Mouse (Mus musculus): ENCODE measurements at regions not wholly inside any gene's neighbourhood (a gene's known extent, or its start where the extent isn't known, plus 50 kb on each side); places are given as distances from the start of the nearest gene placed in this dataset.
"Not testable (repeated sequence)": the region's sequence is repeated elsewhere in the genome, so short reads cannot be mapped to it uniquely, and the experiment has no call there.

- ATAC-seq (ENCODE audit: insufficient read depth) (no peak), DNase-seq (no peak)
- no peak overlapping the region for H3K4me2 ChIP-seq
- no peak for TF ChIP-seq CTCF (IDR thresholded peaks at IDR 0.05; ENCODE audit: low read depth)
- no peaks in the 10 kb centered on the region for H3K9me3 ChIP-seq (ENCODE audit: low read depth, low read length)
- H3K9ac ChIP-seq: no peak overlapping the region
- no peaks in the 10 kb centered on the region for H3K27me3 ChIP-seq (ENCODE audit: insufficient read depth, low read length)
- 73% methylated on average over 2 of the region's 2 CpGs for WGBS
- H3K4me3 ChIP-seq (ENCODE audit: low read depth, low read length): no peak overlapping the region
- H3K4me1 ChIP-seq (ENCODE audit: insufficient read depth): no peaks in the 10 kb centered on the region
- no peak overlapping the region for H3K27ac ChIP-seq (ENCODE audit: low read depth)
- no peaks in the 10 kb centered on the region for H3K36me3 ChIP-seq (ENCODE audit: insufficient read depth)
Observed at GRCm38 (mm10) chr16:12798523-12798922, 311.0 kb upstream of the Ercc4 start.

GRCm38 (mm10) chr16:12800181-12800580, 309.3 kb upstream of the Ercc4 start:
- Histone ChIP-seq H3K27me3 (ENCODE audit: insufficient read depth, low read length) (no peaks in the 10 kb centered on the region), H3K4me2 (no peak overlapping the region), H3K4me1 (ENCODE audit: insufficient read depth) (no peaks in the 10 kb centered on the region), H3K4me3 (ENCODE audit: low read depth, low read length) (no peak overlapping the region), H3K27ac (ENCODE audit: low read depth) (no peak overlapping the region), H3K9me3 (ENCODE audit: low read depth, low read length) (no peaks in the 10 kb centered on the region), H3K36me3 (ENCODE audit: insufficient read depth) (no peaks in the 10 kb centered on the region), H3K9ac (no peak overlapping the region)
- WGBS: 72% methylated on average over 1 of the region's 1 CpGs
- ATAC-seq (ENCODE audit: insufficient read depth): no peak
- no peak for TF ChIP-seq CTCF (IDR thresholded peaks at IDR 0.05; ENCODE audit: low read depth)
- no peak for DNase-seq

GRCm38 (mm10) chr16:12802651-12803050, 306.8 kb upstream of the Ercc4 start:
- H3K36me3 ChIP-seq (ENCODE audit: insufficient read depth): no peaks in the 10 kb centered on the region
- no peak for TF ChIP-seq CTCF (IDR thresholded peaks at IDR 0.05; ENCODE audit: low read depth)
- H3K9ac ChIP-seq: no peak overlapping the region
- no peaks in the 10 kb centered on the region for H3K4me1 ChIP-seq (ENCODE audit: insufficient read depth)
- H3K4me2 ChIP-seq: no peak overlapping the region
- no peak for DNase-seq
- no peak for ATAC-seq (ENCODE audit: insufficient read depth)
- H3K27ac ChIP-seq (ENCODE audit: low read depth): no peak overlapping the region
- no peaks in the 10 kb centered on the region for H3K27me3 ChIP-seq (ENCODE audit: insufficient read depth, low read length)
- H3K4me3 ChIP-seq (ENCODE audit: low read depth, low read length): no peak overlapping the region
- WGBS: 68% methylated on average over 1 of the region's 1 CpGs
- H3K9me3 ChIP-seq (ENCODE audit: low read depth, low read length): no peaks in the 10 kb centered on the region

GRCm38 (mm10) chr16:12807351-12807871, 302.1 kb upstream of the Ercc4 start:
- no peak for DNase-seq
- WGBS: 57% methylated on average over 8 of the region's 8 CpGs

GRCm38 (mm10) chr16:12811088-12811487, 298.4 kb upstream of the Ercc4 start:
- peak; percentile 28 for DNase-seq
- H3K36me3 ChIP-seq (ENCODE audit: insufficient read depth): no peaks in the 10 kb centered on the region

More at GRCm38 (mm10) chr16:12807351-12807871, 302.1 kb upstream of the Ercc4 start:
- H3K27ac ChIP-seq (ENCODE audit: low read depth): no peak overlapping the region
- TF ChIP-seq CTCF (IDR thresholded peaks at IDR 0.05; ENCODE audit: low read depth): no peak
- no peak overlapping the region for H3K9ac ChIP-seq
- ATAC-seq (ENCODE audit: insufficient read depth): no peak
- H3K4me3 ChIP-seq (ENCODE audit: low read depth, low read length): no peak overlapping the region
- H3K9me3 ChIP-seq (ENCODE audit: low read depth, low read length): no peaks in the 10 kb centered on the region
- H3K4me1 ChIP-seq (ENCODE audit: insufficient read depth): no peaks in the 10 kb centered on the region
- H3K36me3 ChIP-seq (ENCODE audit: insufficient read depth): no peaks in the 10 kb centered on the region
- no peak overlapping the region for H3K4me2 ChIP-seq
- no peaks in the 10 kb centered on the region for H3K27me3 ChIP-seq (ENCODE audit: insufficient read depth, low read length)

GRCm38 (mm10) chr16:12824646-12825045, 284.8 kb upstream of the Ercc4 start:
- H3K9ac ChIP-seq: no peak overlapping the region
- no peak overlapping the region for H3K27ac ChIP-seq (ENCODE audit: low read depth)

More at GRCm38 (mm10) chr16:12811088-12811487, 298.4 kb upstream of the Ercc4 start:
- no peak overlapping the region for H3K4me2 ChIP-seq
- H3K27ac ChIP-seq (ENCODE audit: low read depth): no peak overlapping the region
- ATAC-seq (ENCODE audit: insufficient read depth): no peak
- no peaks in the 10 kb centered on the region for H3K9me3 ChIP-seq (ENCODE audit: low read depth, low read length)
- no peak for TF ChIP-seq CTCF (IDR thresholded peaks at IDR 0.05; ENCODE audit: low read depth)
- no peaks in the 10 kb centered on the region for H3K4me1 ChIP-seq (ENCODE audit: insufficient read depth)
- H3K9ac ChIP-seq: no peak overlapping the region
- 56% methylated on average over 2 of the region's 2 CpGs for WGBS
- no peak overlapping the region for H3K4me3 ChIP-seq (ENCODE audit: low read depth, low read length)
- H3K27me3 ChIP-seq (ENCODE audit: insufficient read depth, low read length): no peaks in the 10 kb centered on the region

GRCm38 (mm10) chr16:12826222-12826621, 283.3 kb upstream of the Ercc4 start:
- H3K4me3 ChIP-seq (ENCODE audit: low read depth, low read length): no peak overlapping the region
- H3K36me3 ChIP-seq (ENCODE audit: insufficient read depth): no peaks in the 10 kb centered on the region
- TF ChIP-seq CTCF (IDR thresholded peaks at IDR 0.05; ENCODE audit: low read depth): peak; percentile 58
- H3K4me1 ChIP-seq (ENCODE audit: insufficient read depth): no peaks in the 10 kb centered on the region
- H3K27me3 ChIP-seq (ENCODE audit: insufficient read depth, low read length): no peaks in the 10 kb centered on the region
- peak; percentile 44 for DNase-seq
- 46% methylated on average over 8 of the region's 8 CpGs for WGBS
- ATAC-seq (ENCODE audit: insufficient read depth): no peak
- H3K4me2 ChIP-seq: no peak overlapping the region
- no peak overlapping the region for H3K27ac ChIP-seq (ENCODE audit: low read depth)
- no peak overlapping the region for H3K9ac ChIP-seq
- H3K9me3 ChIP-seq (ENCODE audit: low read depth, low read length): no peaks in the 10 kb centered on the region

More at GRCm38 (mm10) chr16:12824646-12825045, 284.8 kb upstream of the Ercc4 start:
- H3K36me3 ChIP-seq (ENCODE audit: insufficient read depth): no peaks in the 10 kb centered on the region
- no peak overlapping the region for H3K4me2 ChIP-seq
- no peak overlapping the region for H3K4me3 ChIP-seq (ENCODE audit: low read depth, low read length)
- no peak for TF ChIP-seq CTCF (IDR thresholded peaks at IDR 0.05; ENCODE audit: low read depth)
- no peak for ATAC-seq (ENCODE audit: insufficient read depth)
- H3K9me3 ChIP-seq (ENCODE audit: low read depth, low read length): no peaks in the 10 kb centered on the region
- WGBS: 73% methylated on average over 6 of the region's 6 CpGs
- no peaks in the 10 kb centered on the region for H3K4me1 ChIP-seq (ENCODE audit: insufficient read depth)
- no peak for DNase-seq
- no peaks in the 10 kb centered on the region for H3K27me3 ChIP-seq (ENCODE audit: insufficient read depth, low read length)

- ATAC-seq (ENCODE audit: insufficient read depth); H3K9me3 ChIP-seq (ENCODE audit: low read depth, low read length); H3K36me3 ChIP-seq (ENCODE audit: insufficient read depth); H3K27me3 ChIP-seq (ENCODE audit: insufficient read depth, low read length); H3K4me1 ChIP-seq (ENCODE audit: insufficient read depth); H3K27ac ChIP-seq (ENCODE audit: low read depth); H3K4me3 ChIP-seq (ENCODE audit: low read depth, low read length); DNase-seq; H3K9ac ChIP-seq; H3K4me2 ChIP-seq: not testable (repeated sequence)
- 60% methylated on average over 1 of the region's 1 CpGs for WGBS
Observed at GRCm38 (mm10) chr16:12831308-12831707, 278.2 kb upstream of the Ercc4 start.

Measured in lung, embryonic 14.5 days (tissue).